Mouse (Mus musculus) megakaryocyte, embryonic 14.5 days (primary cell): ENCODE data around the gene Baiap2.

Experiments used
- FLI1 ChIP-seq: IDR thresholded peaks from 2 replicates; pipeline ENCODE4 v1.6.1; 2012; ENCODE audit warnings: low read length, inconsistent platforms, mixed read lengths
- GATA1 ChIP-seq: IDR thresholded peaks from 3 replicates; pipeline ENCODE4 v1.6.1; 2012; ENCODE audit warnings: mixed read lengths, low read length, inconsistent platforms, borderline replicate concordance

GRCm38 (mm10) chr11:120034762-120035161 is 92.2 kb downstream of the Baiap2 start:
- TF ChIP-seq GATA1 (no peak), FLI1 (no peak)
